Mouse (Mus musculus): ENCODE results near the gene Mal. TPM values are rescaled to one million over a fixed set of nuclear protein-coding genes. Genes with fewer than 3 reads are reported as not detected.
A peak's percentile ranks its signal among the peaks of the same experiment; 100 is the strongest.

Mal gene
- polyA plus RNA-seq, 1 experiment from 2014 or later: 0.86 TPM

DNA sequence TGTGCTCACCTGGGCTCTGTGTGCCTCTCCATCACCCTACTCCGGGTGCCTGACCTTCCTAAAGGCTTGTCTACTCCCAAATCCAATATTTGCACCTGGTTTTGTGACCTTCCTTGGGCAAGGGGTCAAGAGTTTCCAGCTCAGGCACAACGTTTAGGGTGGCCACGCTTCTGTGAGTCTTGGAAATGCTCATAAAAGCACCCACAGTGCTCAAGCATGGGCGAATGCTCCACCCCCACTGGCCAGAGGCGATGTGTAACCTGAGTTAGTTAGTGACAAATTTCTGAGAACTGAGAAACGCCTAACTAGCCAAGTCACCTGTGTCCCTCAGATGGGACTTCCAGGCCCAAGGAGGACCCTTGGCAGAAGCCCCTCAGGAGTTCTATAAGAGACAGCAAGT, 20.9 kb downstream of the Mal start:
- DNase-seq (ENCODE audit: low spot score) (no peak), ATAC-seq (ENCODE audit: low FRiP score) (no peak)
- no peak overlapping the region for H3K27ac ChIP-seq (ENCODE audit: low read depth, low read length)
- no peaks in the 10 kb centered on the region for H3K4me1 ChIP-seq (replicated peaks; ENCODE audit: control insufficient read depth, insufficient read depth, low read length)
- H3K9ac ChIP-seq (ENCODE audit: low read depth, low read length): no peak overlapping the region
- whole genome bisulfite sequencing: 72% methylated on average over 6 of the region's 6 CpGs
- H3K27me3 ChIP-seq (ENCODE audit: control insufficient read depth, insufficient read depth, low read length): no peaks in the 10 kb centered on the region
- no peaks in the 10 kb centered on the region for H3K9me3 ChIP-seq (ENCODE audit: control insufficient read depth, low read length)
- H3K4me3 ChIP-seq (ENCODE audit: low read depth, low read length): no peak overlapping the region
- H3K36me3 ChIP-seq (ENCODE audit: control insufficient read depth, insufficient read depth, low read length): no peaks in the 10 kb centered on the region
- no peak overlapping the region for H3K4me2 ChIP-seq (replicated peaks; ENCODE audit: low read depth, low read length)

DNA sequence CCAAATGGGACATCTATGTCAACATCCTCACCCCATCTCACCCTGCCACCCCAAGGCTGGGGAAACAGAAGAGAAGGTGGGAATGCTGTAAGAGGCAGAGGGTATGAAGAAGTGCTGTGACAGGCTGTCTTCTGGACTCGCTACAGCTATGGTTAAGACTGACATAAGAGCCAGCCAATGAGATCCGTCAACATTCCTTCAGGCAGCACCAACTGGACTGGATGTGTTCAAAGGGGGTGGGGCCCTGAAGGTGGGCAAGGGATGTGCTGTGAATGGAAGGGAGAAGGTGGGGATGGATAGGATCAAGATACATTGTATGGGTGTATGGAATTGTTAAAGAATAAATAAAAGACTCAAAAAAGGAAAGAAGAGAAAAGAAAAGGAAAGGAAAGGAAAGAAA, 23.9 kb downstream of the Mal start:
- no peak for DNase-seq (ENCODE audit: low spot score)
- Histone ChIP-seq H3K27me3 (ENCODE audit: control insufficient read depth, insufficient read depth, low read length) (no peaks in the 10 kb centered on the region), H3K4me2 (replicated peaks; ENCODE audit: low read depth, low read length) (no peak overlapping the region), H3K27ac (ENCODE audit: low read depth, low read length) (no peak overlapping the region), H3K4me1 (replicated peaks; ENCODE audit: control insufficient read depth, insufficient read depth, low read length) (no peaks in the 10 kb centered on the region), H3K4me3 (ENCODE audit: low read depth, low read length) (no peak overlapping the region), H3K36me3 (ENCODE audit: control insufficient read depth, insufficient read depth, low read length) (no peaks in the 10 kb centered on the region), H3K9me3 (ENCODE audit: control insufficient read depth, low read length) (no peaks in the 10 kb centered on the region), H3K9ac (ENCODE audit: low read depth, low read length) (no peak overlapping the region)
- 73% methylated on average over 2 of the region's 2 CpGs for WGBS
- ATAC-seq (ENCODE audit: low FRiP score): no peak

DNA sequence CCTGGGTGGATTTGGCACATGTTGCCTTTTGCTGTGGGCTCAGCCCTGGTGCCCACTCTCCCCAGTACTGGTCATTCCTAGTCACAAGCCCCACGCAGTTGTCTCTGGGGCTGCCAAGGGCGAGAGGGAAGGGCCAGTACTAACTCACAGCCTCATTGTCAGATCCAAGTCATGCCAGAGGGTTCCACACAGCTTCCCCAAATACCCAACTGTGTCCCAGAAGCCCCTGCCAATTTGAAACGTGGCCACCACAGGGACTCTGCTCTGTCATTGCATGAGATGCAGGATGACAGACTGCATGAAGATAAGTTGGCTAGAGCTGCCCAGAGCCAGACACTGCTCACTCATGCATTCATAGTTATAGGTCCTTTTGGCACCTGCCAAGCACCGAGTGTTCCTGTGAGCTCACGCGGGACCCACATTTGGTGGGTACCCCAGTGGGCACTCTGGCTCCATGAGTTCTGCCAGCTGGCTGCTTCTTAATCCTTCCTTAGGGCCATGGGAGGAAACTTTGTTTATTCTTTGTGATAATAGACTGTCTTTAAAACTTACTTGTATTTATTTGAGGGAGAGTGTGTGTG, 28.4 kb downstream of the Mal start:
- DNase-seq (ENCODE audit: low spot score) (no peak), ATAC-seq (ENCODE audit: low FRiP score) (no peak)
- H3K27me3 ChIP-seq (ENCODE audit: control insufficient read depth, insufficient read depth, low read length): no peaks in the 10 kb centered on the region
- no peaks in the 10 kb centered on the region for H3K36me3 ChIP-seq (ENCODE audit: control insufficient read depth, insufficient read depth, low read length)
- no peak overlapping the region for H3K4me3 ChIP-seq (ENCODE audit: low read depth, low read length)
- H3K9ac ChIP-seq (ENCODE audit: low read depth, low read length): no peak overlapping the region
- WGBS: 83% methylated on average over 6 of the region's 6 CpGs
- H3K4me1 ChIP-seq (replicated peaks; ENCODE audit: control insufficient read depth, insufficient read depth, low read length): no peaks in the 10 kb centered on the region
- H3K4me2 ChIP-seq (replicated peaks; ENCODE audit: low read depth, low read length): no peak overlapping the region
- no peak overlapping the region for H3K27ac ChIP-seq (ENCODE audit: low read depth, low read length)
- no peaks in the 10 kb centered on the region for H3K9me3 ChIP-seq (ENCODE audit: control insufficient read depth, low read length)

DNA sequence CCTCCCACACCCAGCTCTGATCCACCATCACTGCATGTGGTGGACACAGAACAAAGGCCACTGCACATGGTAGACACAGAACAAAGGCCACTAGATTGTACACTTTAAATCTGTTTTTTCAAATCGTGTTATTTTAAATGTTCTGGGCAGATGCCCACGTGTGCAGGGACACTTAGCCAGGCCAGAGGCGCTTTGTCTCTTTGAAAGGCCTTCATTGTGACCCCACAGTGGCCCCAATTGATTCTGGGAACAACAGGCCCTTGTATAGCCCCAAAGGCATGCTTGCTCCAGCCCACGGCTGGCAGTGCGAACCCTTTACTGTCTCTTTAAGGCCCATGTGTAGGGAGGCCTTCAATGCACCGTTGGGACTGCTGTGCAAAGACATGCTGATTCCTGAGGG, 29.1 kb downstream of the Mal start:
- H3K27ac ChIP-seq (ENCODE audit: low read depth, low read length): no peak overlapping the region
- no peaks in the 10 kb centered on the region for H3K4me1 ChIP-seq (replicated peaks; ENCODE audit: control insufficient read depth, insufficient read depth, low read length)
- no peak overlapping the region for H3K4me3 ChIP-seq (ENCODE audit: low read depth, low read length)
- no peak for ATAC-seq (ENCODE audit: low FRiP score)
- no peak overlapping the region for H3K9ac ChIP-seq (ENCODE audit: low read depth, low read length)
- peak; percentile 3 for DNase-seq (ENCODE audit: low spot score)
- H3K4me2 ChIP-seq (replicated peaks; ENCODE audit: low read depth, low read length): no peak overlapping the region
- WGBS: 42% methylated on average over 6 of the region's 6 CpGs
- no peaks in the 10 kb centered on the region for H3K27me3 ChIP-seq (ENCODE audit: control insufficient read depth, insufficient read depth, low read length)
- no peaks in the 10 kb centered on the region for H3K36me3 ChIP-seq (ENCODE audit: control insufficient read depth, insufficient read depth, low read length)
- H3K9me3 ChIP-seq (ENCODE audit: control insufficient read depth, low read length): no peaks in the 10 kb centered on the region

DNA sequence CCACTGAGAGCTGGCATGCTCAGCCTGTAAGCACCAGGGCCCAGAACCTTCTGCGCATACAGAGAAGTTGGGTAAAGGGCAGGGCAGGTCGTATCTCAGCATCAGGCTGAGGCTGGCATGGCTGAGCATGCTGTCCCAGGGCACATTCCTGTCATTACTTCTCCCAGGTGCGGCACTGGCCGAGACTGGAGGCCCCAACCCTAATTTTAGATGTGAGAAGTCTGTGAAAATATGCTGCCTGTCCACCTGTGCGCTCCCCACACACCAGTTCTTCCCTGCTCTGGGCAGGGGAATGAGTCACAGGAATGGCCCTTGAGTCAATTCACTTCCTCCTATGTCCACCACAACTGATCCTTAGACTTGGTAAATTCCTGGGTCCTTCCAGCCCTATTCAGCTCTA, 30.8 kb downstream of the Mal start:
- no peaks in the 10 kb centered on the region for H3K9me3 ChIP-seq (ENCODE audit: control insufficient read depth, low read length)
- H3K4me2 ChIP-seq (replicated peaks; ENCODE audit: low read depth, low read length): no peak overlapping the region
- H3K36me3 ChIP-seq (ENCODE audit: control insufficient read depth, insufficient read depth, low read length): no peaks in the 10 kb centered on the region
- H3K9ac ChIP-seq (ENCODE audit: low read depth, low read length): no peak overlapping the region
- H3K27me3 ChIP-seq (ENCODE audit: control insufficient read depth, insufficient read depth, low read length): no peaks in the 10 kb centered on the region
- 79% methylated on average over 5 of the region's 5 CpGs for WGBS
- no peaks in the 10 kb centered on the region for H3K4me1 ChIP-seq (replicated peaks; ENCODE audit: control insufficient read depth, insufficient read depth, low read length)
- no peak overlapping the region for H3K27ac ChIP-seq (ENCODE audit: low read depth, low read length)
- ATAC-seq (ENCODE audit: low FRiP score) (no peak), DNase-seq (ENCODE audit: low spot score) (no peak)
- no peak overlapping the region for H3K4me3 ChIP-seq (ENCODE audit: low read depth, low read length)

DNA sequence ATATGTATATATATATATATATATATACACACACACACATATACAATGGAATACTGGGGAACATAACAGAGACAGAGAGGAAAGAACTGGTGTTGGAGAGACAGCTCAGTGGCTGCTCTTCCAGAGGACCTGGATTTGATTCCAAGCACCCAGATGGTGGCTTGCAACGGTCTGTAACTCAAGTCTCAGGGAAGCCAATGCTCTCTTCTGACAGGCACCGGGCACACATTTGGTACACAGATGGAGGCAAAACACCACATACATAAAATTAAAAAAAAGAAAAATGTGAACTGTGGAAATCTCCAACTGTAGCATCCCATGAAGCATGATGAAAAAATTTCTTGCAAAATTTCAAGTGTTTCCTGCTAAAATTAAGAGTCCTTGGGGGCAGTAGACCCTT, 31.7 kb downstream of the Mal start:
- no peaks in the 10 kb centered on the region for H3K27me3 ChIP-seq (ENCODE audit: control insufficient read depth, insufficient read depth, low read length)
- ATAC-seq (ENCODE audit: low FRiP score) (no peak), DNase-seq (ENCODE audit: low spot score) (no peak)
- H3K9ac ChIP-seq (ENCODE audit: low read depth, low read length): no peak overlapping the region
- 92% methylated on average over 2 of the region's 2 CpGs for WGBS
- H3K36me3 ChIP-seq (ENCODE audit: control insufficient read depth, insufficient read depth, low read length): no peaks in the 10 kb centered on the region
- no peaks in the 10 kb centered on the region for H3K9me3 ChIP-seq (ENCODE audit: control insufficient read depth, low read length)
- H3K4me2 ChIP-seq (replicated peaks; ENCODE audit: low read depth, low read length): no peak overlapping the region
- H3K4me3 ChIP-seq (ENCODE audit: low read depth, low read length): no peak overlapping the region
- H3K27ac ChIP-seq (ENCODE audit: low read depth, low read length): no peak overlapping the region
- H3K4me1 ChIP-seq (replicated peaks; ENCODE audit: control insufficient read depth, insufficient read depth, low read length): no peaks in the 10 kb centered on the region

DNA sequence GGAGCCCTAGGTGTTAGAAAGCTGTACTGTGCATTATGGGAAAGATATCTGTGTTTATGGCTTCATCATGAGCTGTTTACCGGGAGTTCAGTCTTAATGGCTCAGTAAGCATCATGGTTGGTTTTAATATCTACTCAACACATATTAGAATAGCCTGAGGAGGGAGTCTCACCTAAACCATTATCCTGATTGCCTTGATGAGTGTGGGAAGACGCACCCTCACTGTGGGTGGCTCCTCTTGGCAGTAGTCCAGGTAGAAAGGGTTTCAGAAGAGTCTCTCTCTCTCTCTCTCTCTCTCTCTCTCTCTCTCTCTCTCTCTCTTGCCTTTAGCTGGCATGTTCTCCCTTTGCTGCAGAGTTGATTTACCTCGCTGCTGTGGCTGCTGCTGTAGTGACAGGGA, 34.4 kb downstream of the Mal start:
- Histone ChIP-seq H3K27ac (ENCODE audit: low read depth, low read length) (no peak overlapping the region), H3K27me3 (ENCODE audit: control insufficient read depth, insufficient read depth, low read length) (no peaks in the 10 kb centered on the region), H3K9ac (ENCODE audit: low read depth, low read length) (no peak overlapping the region), H3K4me1 (replicated peaks; ENCODE audit: control insufficient read depth, insufficient read depth, low read length) (no peaks in the 10 kb centered on the region), H3K4me2 (replicated peaks; ENCODE audit: low read depth, low read length) (no peak overlapping the region), H3K9me3 (ENCODE audit: control insufficient read depth, low read length) (no peaks in the 10 kb centered on the region), H3K4me3 (ENCODE audit: low read depth, low read length) (no peak overlapping the region), H3K36me3 (ENCODE audit: control insufficient read depth, insufficient read depth, low read length) (no peaks in the 10 kb centered on the region)
- WGBS: 66% methylated on average over 3 of the region's 3 CpGs
- DNase-seq (ENCODE audit: low spot score) (no peak), ATAC-seq (ENCODE audit: low FRiP score) (no peak)

DNA sequence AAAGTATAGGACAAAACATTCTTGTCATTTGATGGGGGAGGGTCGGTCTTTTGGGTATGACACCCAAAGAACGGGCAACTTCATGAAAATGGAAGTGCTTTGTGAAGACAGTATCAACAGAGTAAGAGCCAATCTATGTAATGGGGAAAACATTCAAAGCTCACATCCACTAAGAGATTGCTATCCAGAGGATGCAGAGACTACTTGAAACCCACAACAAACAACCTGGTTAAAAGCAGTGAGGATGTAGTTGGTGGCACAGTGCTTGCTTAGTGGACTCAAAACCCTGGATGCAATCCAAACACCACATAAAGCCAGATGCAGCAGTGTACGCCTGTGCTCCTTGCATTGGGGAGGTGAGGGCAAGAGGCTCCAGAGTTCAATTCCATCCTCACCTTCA, 37.2 kb downstream of the Mal start:
- Histone ChIP-seq H3K9ac (ENCODE audit: low read depth, low read length) (no peak overlapping the region), H3K4me3 (ENCODE audit: low read depth, low read length) (no peak overlapping the region), H3K36me3 (ENCODE audit: control insufficient read depth, insufficient read depth, low read length) (no peaks in the 10 kb centered on the region), H3K4me2 (replicated peaks; ENCODE audit: low read depth, low read length) (no peak overlapping the region), H3K4me1 (replicated peaks; ENCODE audit: control insufficient read depth, insufficient read depth, low read length) (no peaks in the 10 kb centered on the region), H3K27me3 (ENCODE audit: control insufficient read depth, insufficient read depth, low read length) (no peaks in the 10 kb centered on the region), H3K9me3 (ENCODE audit: control insufficient read depth, low read length) (no peaks in the 10 kb centered on the region), H3K27ac (ENCODE audit: low read depth, low read length) (no peak overlapping the region)
- ATAC-seq (ENCODE audit: low FRiP score) (no peak), DNase-seq (ENCODE audit: low spot score) (no peak)
- 94% methylated on average over 3 of the region's 3 CpGs for WGBS

DNA sequence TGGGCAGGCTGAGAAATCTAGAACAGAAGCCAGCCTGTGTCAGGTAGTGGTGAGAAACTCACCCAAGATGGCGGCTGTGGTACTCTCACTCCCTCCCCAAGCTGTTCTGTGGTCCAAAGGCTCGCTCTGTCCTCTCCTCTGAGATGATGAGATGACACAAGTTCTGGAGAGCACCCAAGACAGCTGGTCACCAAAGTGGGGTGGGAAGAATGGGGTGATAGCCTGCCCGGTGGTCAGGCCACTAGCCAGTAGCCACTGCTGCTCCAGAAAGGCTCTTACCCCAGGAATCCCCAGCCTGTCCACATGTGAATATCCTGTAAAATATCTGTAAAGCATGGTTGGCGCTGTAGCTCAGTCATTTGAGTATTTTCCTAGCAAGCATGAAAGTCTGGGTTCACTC, 44.2 kb downstream of the Mal start:
- DNase-seq (ENCODE audit: low spot score): no peak
- WGBS: 91% methylated on average over 4 of the region's 4 CpGs
- Histone ChIP-seq H3K9me3 (ENCODE audit: control insufficient read depth, low read length) (no peaks in the 10 kb centered on the region), H3K4me2 (replicated peaks; ENCODE audit: low read depth, low read length) (no peak overlapping the region), H3K27ac (ENCODE audit: low read depth, low read length) (no peak overlapping the region), H3K27me3 (ENCODE audit: control insufficient read depth, insufficient read depth, low read length) (no peaks in the 10 kb centered on the region), H3K36me3 (ENCODE audit: control insufficient read depth, insufficient read depth, low read length) (no peaks in the 10 kb centered on the region), H3K9ac (ENCODE audit: low read depth, low read length) (no peak overlapping the region), H3K4me3 (ENCODE audit: low read depth, low read length) (no peak overlapping the region), H3K4me1 (replicated peaks; ENCODE audit: control insufficient read depth, insufficient read depth, low read length) (no peaks in the 10 kb centered on the region)
- no peak for ATAC-seq (ENCODE audit: low FRiP score)
